Mouse (Mus musculus) forebrain, embryonic 14.5 days (tissue): Measurements from ENCODE around the gene C3. TPM values are rescaled to one million over a fixed set of nuclear protein-coding genes. Genes with fewer than 3 reads are reported as not detected.

Experiments
- ATAC-seq: fragments of 200-750 bp; cut with Nextera tagmentation; 2 replicates; pipeline ENCODE4 v1.8.0; 2017; ENCODE audit warnings: mild to moderate bottlenecking, moderate library complexity
- DNase-seq: peaks from one replicate; pipeline ENCODE4 v3.0.0-alpha.2; 2015; ENCODE audit warnings: low spot score
- H3K27ac ChIP-seq: fragments of 300-500 bp; sonication (generic); 2 replicates; pipeline ENCODE4 v1.5.1; 2014; ENCODE audit warnings: low read depth, mild to moderate bottlenecking, control low read depth, low read length, moderate library complexity
- H3K27me3 ChIP-seq: fragments of 300-500 bp; sonication (generic); replicated peaks from 2 replicates; pipeline ENCODE4 v1.6.1; 2014; ENCODE audit warnings: low read length, control low read depth, mixed read lengths; ENCODE audit not compliant: control insufficient read depth, insufficient read depth
- H3K36me3 ChIP-seq: fragments of 300-500 bp; sonication (generic); 2 replicates; pipeline ENCODE4 v1.6.1; 2014; ENCODE audit warnings: low read length, control low read depth; ENCODE audit not compliant: control insufficient read depth, insufficient read depth
- H3K4me1 ChIP-seq: fragments of 300-500 bp; sonication (generic); 2 replicates; pipeline ENCODE4 v1.6.1; 2014; ENCODE audit warnings: antibody characterized with exemption, low read length, control low read depth; ENCODE audit not compliant: control insufficient read depth, insufficient read depth
- H3K4me2 ChIP-seq: fragments of 300-500 bp; sonication (generic); 2 replicates; pipeline ENCODE4 v1.6.1; 2014; ENCODE audit warnings: mild to moderate bottlenecking, control low read depth, low read length
- H3K4me3 ChIP-seq: fragments of 300-500 bp; sonication (generic); 2 replicates; pipeline ENCODE4 v1.5.1; 2014; ENCODE audit warnings: low read depth, low read length, control low read depth
- H3K9ac ChIP-seq: fragments of 300-500 bp; sonication (generic); 2 replicates; pipeline ENCODE4 v1.6.1; 2014; ENCODE audit warnings: mild to moderate bottlenecking, low read length, control low read depth, moderate library complexity
- H3K9me3 ChIP-seq: fragments of 300-500 bp; sonication (generic); replicated peaks from 2 replicates; pipeline ENCODE4 v1.6.1; 2016; ENCODE audit warnings: low read length, control low read depth, mixed read lengths; ENCODE audit not compliant: control insufficient read depth
- WGBS: fragments of 180-500 bp; shearing (Covaris S2); extraction: QIAGEN DNeasy Blood & Tissue Kit; methylation state at CpG from one replicate; pipeline ENCODE4 v1.1.7; 2014; 5-methylcytosine and 5-hydroxymethylcytosine counted together
- polyA plus RNA-seq: library from polyadenylated mRNA; unstranded; fragments of >200 nt; fragmentation: Nextera tagmentation; extraction: Ambion mirVana; gene quantifications from 2 replicates; pipeline ENCODE4 v1.2.1, GENCODE M21; 2014

Gene C3
- polyA plus RNA-seq, 1 experiment from 2014 or later: 0.71 TPM

DNA sequence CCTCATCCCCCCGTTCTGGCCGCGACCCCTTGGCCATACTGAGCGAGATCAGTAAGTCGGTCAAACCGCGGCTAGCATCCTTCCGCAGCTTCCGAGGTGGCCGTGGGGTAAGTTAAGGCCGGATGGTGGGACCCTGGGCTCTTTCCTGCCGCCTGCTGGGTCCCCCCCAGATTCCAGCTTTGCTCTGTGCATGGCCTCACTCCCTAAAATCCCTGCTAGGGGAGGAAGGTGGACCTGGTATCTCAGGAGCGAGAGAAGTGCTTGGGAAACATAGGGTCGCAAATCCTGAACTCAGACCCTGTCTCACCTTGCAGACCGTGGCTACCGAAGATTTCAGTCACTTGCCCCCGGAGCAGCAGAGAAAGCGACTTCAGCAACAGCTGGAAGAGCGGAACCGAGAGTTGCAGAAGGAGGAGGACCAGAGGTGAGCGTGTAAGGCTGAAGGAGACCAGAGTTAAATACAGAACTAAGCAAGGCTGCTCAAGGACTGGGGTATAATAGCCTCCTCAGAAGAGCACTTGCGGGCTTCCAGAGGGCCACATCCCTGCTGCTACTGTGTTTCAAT is 29.1 kb upstream of the C3 start:
- H3K27ac ChIP-seq: no peak overlapping the region
- H3K36me3 ChIP-seq: peaks cover 28% of the 10 kb centered on the region
- H3K9ac ChIP-seq: no peak overlapping the region
- H3K4me3 ChIP-seq: no peak overlapping the region
- ATAC-seq (no peak), DNase-seq (no peak)
- H3K27me3 ChIP-seq: no peaks in the 10 kb centered on the region
- WGBS: 96% methylated on average over 22 of the region's 22 CpGs
- H3K9me3 ChIP-seq: no peaks in the 10 kb centered on the region
- H3K4me1 ChIP-seq: no peaks in the 10 kb centered on the region
- no peak overlapping the region for H3K4me2 ChIP-seq

DNA sequence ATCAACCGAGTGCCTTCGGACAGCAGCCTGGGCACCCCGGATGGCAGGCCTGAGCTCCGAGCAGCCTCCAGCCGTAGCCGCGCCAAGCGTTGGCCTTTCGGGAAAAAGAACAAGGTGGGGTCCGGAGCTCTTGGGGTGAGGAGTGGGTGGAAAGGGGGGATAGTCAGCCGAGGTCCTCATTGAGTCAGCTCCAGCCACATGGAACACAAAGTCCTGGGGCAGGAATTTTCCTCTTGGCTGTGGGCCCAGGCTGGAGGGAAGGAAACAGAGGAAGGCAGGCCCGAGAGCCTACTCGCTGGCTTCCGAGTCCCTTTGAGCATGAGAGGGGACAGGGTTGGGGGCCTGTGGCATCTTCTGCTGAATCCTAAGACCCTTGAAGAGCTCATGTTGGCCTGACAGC is 27.4 kb upstream of the C3 start:
- H3K9me3 ChIP-seq: no peaks in the 10 kb centered on the region
- H3K36me3 ChIP-seq: peaks cover 25% of the 10 kb centered on the region
- H3K4me3 ChIP-seq: no peak overlapping the region
- no peak overlapping the region for H3K4me2 ChIP-seq
- no peak overlapping the region for H3K9ac ChIP-seq
- no peak for DNase-seq
- peaks cover 2% of the 10 kb centered on the region; the same call in 1 of the 2 replicates for H3K4me1 ChIP-seq
- H3K27me3 ChIP-seq: no peaks in the 10 kb centered on the region
- ATAC-seq: no peak
- WGBS: 83% methylated on average over 14 of the region's 14 CpGs
- H3K27ac ChIP-seq: no peak overlapping the region

DNA sequence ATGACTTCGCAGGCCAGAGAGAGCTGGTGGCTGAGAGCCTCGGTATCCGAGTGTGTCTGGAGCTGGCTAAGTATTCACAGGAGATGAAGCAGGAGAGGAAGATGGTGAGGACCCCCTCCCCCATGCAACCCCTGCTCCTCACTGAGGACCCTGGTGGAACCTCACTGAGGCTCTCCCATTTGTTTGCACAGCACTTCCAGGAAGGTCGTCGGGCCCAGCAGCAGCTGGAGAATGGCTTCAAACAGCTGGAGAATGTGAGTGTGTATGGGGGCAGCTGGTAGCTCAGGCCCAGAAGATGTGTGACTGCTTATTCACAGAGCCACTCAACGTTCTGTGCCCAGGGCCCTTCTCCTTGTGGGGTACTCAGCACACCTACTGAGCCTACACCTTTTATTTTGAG is 25.4 kb upstream of the C3 start:
- no peak overlapping the region for H3K9ac ChIP-seq
- no peak overlapping the region for H3K4me3 ChIP-seq
- DNase-seq (no peak), ATAC-seq (no peak)
- peaks cover 25% of the 10 kb centered on the region for H3K36me3 ChIP-seq
- no peaks in the 10 kb centered on the region for H3K9me3 ChIP-seq
- peaks cover 19% of the 10 kb centered on the region for H3K4me1 ChIP-seq
- H3K4me2 ChIP-seq: no peak overlapping the region
- H3K27me3 ChIP-seq: no peaks in the 10 kb centered on the region
- 86% methylated on average over 6 of the region's 6 CpGs for WGBS
- no peak overlapping the region for H3K27ac ChIP-seq

DNA sequence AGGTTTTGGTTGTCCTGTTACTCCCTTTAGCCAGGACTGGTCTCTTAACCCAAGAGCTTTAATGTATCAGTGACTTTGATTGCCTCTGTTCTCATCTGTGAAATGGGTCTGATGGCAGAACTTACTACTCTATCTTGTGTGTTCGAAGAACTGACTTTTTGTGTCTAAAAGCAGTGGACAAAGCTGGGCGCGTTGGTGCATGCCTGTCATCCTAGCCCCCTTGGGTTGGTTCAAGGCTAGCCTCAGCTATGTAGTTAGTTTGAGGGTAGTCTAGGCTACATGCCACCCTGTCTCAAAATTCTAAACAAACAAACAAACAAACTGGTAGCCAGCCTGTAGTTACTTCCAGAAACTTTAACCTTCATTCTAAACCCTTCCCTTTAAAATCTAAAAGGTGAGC is 23.5 kb upstream of the C3 start:
- Histone ChIP-seq H3K4me1 (peaks cover 25% of the 10 kb centered on the region), H3K4me3 (no peak overlapping the region), H3K4me2 (no peak overlapping the region), H3K36me3 (peaks cover 15% of the 10 kb centered on the region), H3K27me3 (no peaks in the 10 kb centered on the region), H3K9me3 (no peaks in the 10 kb centered on the region), H3K27ac (no peak overlapping the region), H3K9ac (no peak overlapping the region)
- 94% methylated on average over 3 of the region's 3 CpGs for WGBS
- ATAC-seq (no peak), DNase-seq (no peak)

DNA sequence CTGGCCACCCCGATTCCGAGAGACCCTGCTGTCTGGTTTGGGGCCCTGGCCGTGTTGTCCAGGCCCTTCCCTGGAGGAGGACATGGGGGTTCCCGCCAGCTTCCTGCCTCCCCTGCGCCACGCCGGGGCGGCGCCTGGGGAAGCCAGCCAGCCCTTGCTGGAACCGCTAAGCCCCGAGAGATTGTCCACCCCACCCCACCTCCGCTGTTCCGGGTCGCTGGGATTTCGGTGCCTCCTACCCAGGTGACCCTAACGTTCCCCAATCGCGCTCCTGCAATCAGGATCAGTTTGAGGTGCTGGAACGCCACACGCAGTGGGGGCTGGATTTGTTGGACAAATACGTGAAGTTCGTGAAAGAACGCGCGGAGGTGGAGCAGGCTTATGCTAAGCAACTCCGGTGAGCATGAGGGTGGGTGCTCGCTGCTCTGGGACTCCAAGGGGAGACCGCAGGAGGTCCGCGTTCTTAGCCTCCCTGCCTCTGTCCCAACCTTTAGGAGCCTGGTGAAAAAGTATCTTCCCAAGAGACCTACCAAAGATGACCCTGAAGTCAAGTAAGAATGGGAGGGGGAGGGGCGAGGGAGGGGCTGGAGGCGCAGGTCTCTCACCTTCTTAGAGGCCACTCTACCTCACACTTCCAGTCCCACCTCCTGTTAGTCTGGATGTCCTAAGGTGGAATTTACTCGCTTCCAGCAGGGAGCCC is 22.7 kb upstream of the C3 start:
- WGBS: 2% methylated on average over 33 of the region's 33 CpGs
- Histone ChIP-seq H3K4me2 (peak overlapping the region; percentile 89), H3K27ac (no peak overlapping the region), H3K27me3 (no peaks in the 10 kb centered on the region), H3K4me1 (peaks cover 26% of the 10 kb centered on the region), H3K9me3 (no peaks in the 10 kb centered on the region), H3K36me3 (peaks cover 15% of the 10 kb centered on the region), H3K4me3 (peak overlapping the region; percentile 56), H3K9ac (peak overlapping the region; percentile 63)
- DNase-seq: peak; percentile 16
- no peak for ATAC-seq

DNA sequence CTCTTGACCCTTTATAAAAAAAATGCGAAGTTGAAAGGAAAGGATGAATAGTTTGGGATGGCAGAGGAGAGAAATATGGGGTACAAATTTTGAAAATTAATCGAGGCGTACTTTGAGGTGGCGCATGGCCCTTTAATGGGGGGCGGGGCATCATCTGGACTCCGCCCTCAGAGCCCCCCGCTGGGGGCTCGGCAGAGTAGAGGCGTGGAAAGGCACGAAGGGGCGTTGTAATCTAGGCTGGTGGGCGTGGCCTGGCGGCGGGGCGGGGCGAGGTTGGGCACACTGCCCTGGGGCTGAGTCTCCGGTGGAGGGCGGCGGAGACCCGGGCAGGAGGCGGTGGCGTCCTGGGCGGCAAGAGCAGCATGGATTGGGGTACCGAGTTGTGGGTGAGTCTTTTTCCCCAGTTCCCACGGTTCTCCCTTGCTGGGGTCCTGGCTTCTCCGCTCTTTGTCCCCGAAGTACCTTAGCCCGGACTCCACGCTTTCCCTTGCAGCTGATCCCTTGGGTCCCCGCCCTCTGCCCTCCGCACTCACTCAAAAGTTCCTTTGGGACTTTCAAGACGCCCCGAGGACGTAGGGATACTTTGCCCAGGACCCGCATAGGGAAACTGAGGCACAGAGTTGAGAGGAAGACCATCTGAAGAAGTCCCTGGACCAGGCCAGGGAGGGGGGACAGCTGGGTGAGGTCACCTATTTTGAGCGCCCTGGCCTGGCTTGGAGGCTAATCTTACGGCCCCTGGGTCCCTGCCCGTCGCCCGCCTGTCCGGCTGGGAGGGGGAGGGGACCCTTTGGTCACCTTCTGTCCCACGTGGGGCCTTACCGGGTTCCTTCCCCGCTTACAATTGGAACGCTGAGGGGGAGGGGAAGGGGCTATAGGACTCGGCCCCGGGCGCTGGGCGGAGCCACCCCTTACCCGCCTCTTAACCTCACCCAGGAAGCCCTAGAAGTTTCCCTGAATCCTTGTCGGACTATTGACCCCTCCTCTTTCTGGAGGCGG is 21.5 kb upstream of the C3 start, which contains the start of gene Trip10:
Gene Trip10 (plus strand): TSS at position 270 of the 996 bp plus-strand sequence.
- peak; percentile 89 for DNase-seq
- peak within 1 kb of the TSS; percentile 63 for H3K9ac ChIP-seq

DNA sequence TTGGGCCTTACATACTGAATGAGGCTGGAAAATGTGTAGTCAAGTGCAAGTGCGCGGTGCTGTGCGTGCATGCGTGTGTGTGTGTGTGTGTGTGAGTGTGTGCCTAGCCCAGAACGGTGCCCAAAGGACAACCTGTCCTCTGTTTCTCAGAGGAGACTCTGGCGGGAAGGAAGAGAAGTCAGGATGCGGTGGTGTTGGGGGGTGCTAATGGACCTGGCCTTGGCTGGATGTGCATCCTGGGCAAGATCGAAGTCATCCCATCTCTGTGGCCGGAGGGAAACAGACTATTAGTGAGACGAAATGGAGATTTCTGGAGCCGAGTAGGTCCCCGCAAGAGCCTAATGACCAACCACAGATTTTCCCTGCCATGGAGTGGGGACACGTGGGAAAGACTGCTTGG is 20.8 kb upstream of the C3 start:
- peak overlapping the region; percentile 89 for H3K4me2 ChIP-seq
- no peak for DNase-seq
- H3K9me3 ChIP-seq: no peaks in the 10 kb centered on the region
- peaks cover 7% of the 10 kb centered on the region; the same call in 1 of the 2 replicates for H3K36me3 ChIP-seq
- 4% methylated on average over 13 of the region's 13 CpGs for WGBS
- H3K9ac ChIP-seq: peak overlapping the region; percentile 40; the same call in 1 of the 2 replicates
- peaks cover 26% of the 10 kb centered on the region for H3K4me1 ChIP-seq
- no peak for ATAC-seq
- H3K27me3 ChIP-seq: no peaks in the 10 kb centered on the region
- peak overlapping the region; percentile 86 for H3K27ac ChIP-seq
- H3K4me3 ChIP-seq: peak overlapping the region; percentile 56

More for the DNA sequence above, 21.5 kb upstream of the C3 start, which contains the start of gene Trip10:
- peak; percentile 11 for ATAC-seq
- Histone ChIP-seq H3K27me3 (no peaks in the 10 kb centered on the region), H3K9me3 (no peaks in the 10 kb centered on the region), H3K27ac (peak within 1 kb of the TSS; percentile 86), H3K36me3 (peaks cover 10% of the 10 kb centered on the region), H3K4me3 (peak within 1 kb of the TSS; percentile 56), H3K4me2 (peak within 1 kb of the TSS; percentile 89), H3K4me1 (peaks cover 26% of the 10 kb centered on the region)
- WGBS: under 1% methylated on average over 49 of the region's 52 CpGs

DNA sequence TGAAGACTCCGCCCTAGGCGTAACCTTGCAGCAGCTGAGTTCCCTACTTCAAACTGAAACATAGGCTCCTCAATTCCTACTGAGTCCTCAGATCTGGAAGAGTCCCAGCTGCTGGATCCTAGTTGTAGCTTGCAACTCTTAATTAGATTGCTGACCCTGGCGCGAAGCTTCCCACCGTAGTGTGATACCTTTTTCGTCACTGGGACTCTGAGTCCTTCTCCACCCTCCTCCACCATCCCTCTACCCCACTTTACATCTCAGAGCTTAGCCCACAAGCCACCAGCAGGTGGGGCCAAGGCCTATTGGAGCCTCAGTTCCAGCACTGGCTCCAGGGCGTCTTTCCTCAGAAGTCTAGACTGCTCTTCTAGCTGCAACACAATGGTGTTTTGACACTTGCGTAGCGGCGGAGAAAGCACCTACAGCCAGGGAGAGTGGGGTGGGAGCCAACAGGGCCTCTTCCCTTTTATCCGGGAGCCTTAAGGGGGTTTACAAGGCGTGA is 20.3 kb upstream of the C3 start, which contains the start of gene Gpr108:
Gene Gpr108 (minus strand): TSS at position 246 of the 499 bp plus-strand sequence.
- WGBS: 0% methylated on average over 12 of the region's 12 CpGs
- H3K4me2 ChIP-seq: peak within 1 kb of the TSS; percentile 89
- no peaks in the 10 kb centered on the region for H3K27me3 ChIP-seq
- H3K4me1 ChIP-seq: peaks cover 26% of the 10 kb centered on the region
- peak within 1 kb of the TSS; percentile 83 for H3K9ac ChIP-seq
- H3K27ac ChIP-seq: peak within 1 kb of the TSS; percentile 97
- H3K9me3 ChIP-seq: no peaks in the 10 kb centered on the region
- H3K4me3 ChIP-seq: peak within 1 kb of the TSS; percentile 56
- DNase-seq: peak; percentile 94
- H3K36me3 ChIP-seq: 0 out of 2 replicates have a peak, but pooled peaks cover 8% of the 10 kb centered on the region
- peak; percentile 58 for ATAC-seq
